Mouse (Mus musculus) right cerebral cortex, postnatal 25 days (tissue): ENCODE results near the gene Scaf4.
A peak's percentile ranks its signal among the peaks of the same experiment; 100 is the strongest.

Experiments
- DNase-seq: peaks from one replicate; pipeline ENCODE4 v3.0.0; 2022

Scaf4 gene

GRCm38 (mm10) chr16:90283905-90284891, at the start of gene Scaf4:
Scaf4 (minus strand) TSS chr16:90284503.
- DNase-seq = peak; percentile 97

GRCm38 (mm10) chr16:90332553-90332952, 48.2 kb upstream of the Scaf4 start:
- DNase-seq = no peak

GRCm38 (mm10) chr16:90330979-90331378, 46.7 kb upstream of the Scaf4 start:
- DNase-seq = no peak

GRCm38 (mm10) chr16:90329511-90329910, 45.2 kb upstream of the Scaf4 start:
- DNase-seq = peak; percentile 30

- peak; percentile 81 for DNase-seq
Observed at GRCm38 (mm10) chr16:90322850-90323528, 38.7 kb upstream of the Scaf4 start.

- no peak for DNase-seq
Observed at GRCm38 (mm10) chr16:90319321-90319720, 35.0 kb upstream of the Scaf4 start.

- no peak for DNase-seq
Observed at GRCm38 (mm10) chr16:90318372-90318926, 34.1 kb upstream of the Scaf4 start.

GRCm38 (mm10) chr16:90317777-90318176, 33.5 kb upstream of the Scaf4 start:
- no peak for DNase-seq

- DNase-seq = no peak
Observed at GRCm38 (mm10) chr16:90315881-90316280, 31.6 kb upstream of the Scaf4 start.

GRCm38 (mm10) chr16:90312449-90313082, 28.3 kb upstream of the Scaf4 start:
- DNase-seq = no peak

- DNase-seq = no peak
Observed at GRCm38 (mm10) chr16:90310488-90311135, 26.3 kb upstream of the Scaf4 start.

- no peak for DNase-seq
Observed at GRCm38 (mm10) chr16:90309784-90310183, 25.5 kb upstream of the Scaf4 start.

- DNase-seq = no peak
Observed at GRCm38 (mm10) chr16:90303988-90304299, 19.6 kb upstream of the Scaf4 start.

- no peak for DNase-seq
Observed at GRCm38 (mm10) chr16:90303286-90303987, 19.1 kb upstream of the Scaf4 start.

GRCm38 (mm10) chr16:90301706-90302105, 17.4 kb upstream of the Scaf4 start:
- no peak for DNase-seq

- DNase-seq = no peak
Observed at GRCm38 (mm10) chr16:90300896-90301295, 16.6 kb upstream of the Scaf4 start.

- DNase-seq = no peak
Observed at GRCm38 (mm10) chr16:90299591-90299990, 15.3 kb upstream of the Scaf4 start.

GRCm38 (mm10) chr16:90298426-90299300, 14.4 kb upstream of the Scaf4 start:
- no peak for DNase-seq

GRCm38 (mm10) chr16:90297479-90298425, 13.4 kb upstream of the Scaf4 start:
- DNase-seq = no peak

- no peak for DNase-seq
Observed at GRCm38 (mm10) chr16:90291675-90292074, 7.4 kb upstream of the Scaf4 start.
